Mouse (Mus musculus) bone marrow macrophage, adult 2 months (primary cell): ENCODE data around the gene Gm11627.

Experiments
- CTCF ChIP-seq: IDR thresholded peaks from 2 replicates; pipeline ENCODE4 v1.5.1; 2012; ENCODE audit warnings: low read depth, mild to moderate bottlenecking, low read length, moderate library complexity
- POLR2A ChIP-seq: IDR thresholded peaks from 2 replicates; pipeline ENCODE4 v1.6.1; 2012; ENCODE audit warnings: mild to moderate bottlenecking, low read depth, low read length, borderline replicate concordance

DNA sequence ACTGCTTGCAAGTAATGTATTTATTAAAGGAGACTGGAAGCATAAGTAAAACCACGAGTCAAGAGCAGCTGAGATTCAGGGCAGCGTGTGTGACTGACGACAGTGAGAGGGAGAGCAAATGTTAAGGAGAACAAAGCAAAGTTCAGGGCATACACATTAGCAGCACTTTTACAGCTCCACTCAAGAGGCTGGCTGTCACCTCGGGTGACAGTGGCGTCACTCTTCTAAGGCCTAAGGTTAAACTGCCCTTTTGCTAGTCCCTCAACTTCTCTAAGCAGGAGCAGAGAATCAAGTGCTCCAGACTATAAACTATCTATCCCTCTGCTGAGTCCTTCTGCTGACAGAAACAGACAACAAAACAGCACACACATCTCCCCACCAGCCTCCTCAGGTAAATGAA lies 47.8 kb downstream of the Gm11627 start:
- no peak for TF ChIP-seq CTCF
- TF ChIP-seq POLR2A = no peak
